Mouse (Mus musculus) neural tube, embryonic 11.5 days (tissue): ENCODE measurements around the gene Hpca. TPM values are rescaled to one million over a fixed set of nuclear protein-coding genes. Genes with fewer than 3 reads are reported as not detected.

ENCODE experiments used
- ATAC-seq: fragments of 200-750 bp; cut with Nextera tagmentation; 2 replicates; pipeline ENCODE4 v1.8.0; 2017; ENCODE audit warnings: moderate number of reproducible peaks, mild to moderate bottlenecking, moderate TSS enrichment, moderate library complexity; ENCODE audit not compliant: insufficient read depth, low FRiP score, low TSS enrichment
- DNase-seq: peaks from one replicate; pipeline ENCODE4 v3.0.0-alpha.2; 2015; ENCODE audit warnings: low spot score
- H3K27ac ChIP-seq: fragments of 300-500 bp; sonication (generic); 2 replicates; pipeline ENCODE4 v1.5.1; 2014; ENCODE audit warnings: low read depth, mild to moderate bottlenecking, low read length
- H3K27me3 ChIP-seq: fragments of 300-500 bp; sonication (generic); 2 replicates; pipeline ENCODE4 v1.6.1; 2014; ENCODE audit warnings: mild to moderate bottlenecking, low read length, mixed read lengths; ENCODE audit not compliant: control insufficient read depth, insufficient read depth
- H3K36me3 ChIP-seq: fragments of 300-500 bp; sonication (generic); 2 replicates; pipeline ENCODE4 v1.6.1; 2014; ENCODE audit warnings: mild to moderate bottlenecking, low read length, moderate library complexity, mixed read lengths; ENCODE audit not compliant: control insufficient read depth, insufficient read depth
- H3K4me1 ChIP-seq: fragments of 300-500 bp; sonication (generic); 2 replicates; pipeline ENCODE4 v1.6.1; 2014; ENCODE audit warnings: low read length, mixed read lengths; ENCODE audit not compliant: control insufficient read depth, insufficient read depth
- H3K4me2 ChIP-seq: fragments of 300-500 bp; sonication (generic); 2 replicates; pipeline ENCODE4 v1.6.1; 2014; ENCODE audit warnings: low read depth, mild to moderate bottlenecking, moderate library complexity
- H3K4me3 ChIP-seq: fragments of 300-500 bp; sonication (generic); 2 replicates; pipeline ENCODE4 v1.5.1; 2014; ENCODE audit warnings: low read depth, low read length
- H3K9ac ChIP-seq: fragments of 300-500 bp; sonication (generic); 2 replicates; pipeline ENCODE4 v1.6.1; 2014; ENCODE audit warnings: mild to moderate bottlenecking, low read length
- H3K9me3 ChIP-seq: fragments of 300-500 bp; sonication (generic); 2 replicates; pipeline ENCODE4 v1.6.1; 2016; ENCODE audit warnings: low read length; ENCODE audit not compliant: control insufficient read depth
- WGBS: fragments of 180-500 bp; shearing (Covaris S2); extraction: QIAGEN DNeasy Blood & Tissue Kit; methylation state at CpG from one replicate; pipeline ENCODE4 v1.1.7; 2014; 5-methylcytosine and 5-hydroxymethylcytosine counted together
- polyA plus RNA-seq: library from polyadenylated mRNA; unstranded; fragments of >200 nt; fragmentation: Nextera tagmentation; extraction: Ambion mirVana; gene quantifications from 2 replicates; pipeline ENCODE4 v1.2.1, GENCODE M21; 2014

Hpca gene
- polyA plus RNA-seq, 1 experiment from 2014 or later: 8.9 TPM

- H3K36me3 ChIP-seq: peaks cover 12% of the 10 kb centered on the region
- no peak for ATAC-seq
- H3K4me3 ChIP-seq: no peak overlapping the region
- no peaks in the 10 kb centered on the region for H3K4me1 ChIP-seq
- H3K27me3 ChIP-seq: no peaks in the 10 kb centered on the region
- no peaks in the 10 kb centered on the region for H3K9me3 ChIP-seq
- no peak for DNase-seq
- no peak overlapping the region for H3K9ac ChIP-seq
- H3K4me2 ChIP-seq: no peak overlapping the region
- H3K27ac ChIP-seq: no peak overlapping the region
- WGBS: 70% methylated on average over 3 of the region's 3 CpGs
Measured at GRCm38 (mm10) chr4:129081939-129082338, 39.9 kb downstream of the Hpca start.

- Histone ChIP-seq H3K27me3 (no peaks in the 10 kb centered on the region), H3K9ac (no peak overlapping the region), H3K4me2 (no peak overlapping the region), H3K4me3 (no peak overlapping the region), H3K27ac (no peak overlapping the region), H3K4me1 (no peaks in the 10 kb centered on the region), H3K36me3 (peaks cover 12% of the 10 kb centered on the region), H3K9me3 (no peaks in the 10 kb centered on the region)
- ATAC-seq (no peak), DNase-seq (no peak)
- WGBS: 71% methylated on average over 6 of the region's 6 CpGs
Measured at GRCm38 (mm10) chr4:129081512-129081911, 40.3 kb downstream of the Hpca start.

- Histone ChIP-seq H3K9me3 (no peaks in the 10 kb centered on the region), H3K4me1 (no peaks in the 10 kb centered on the region), H3K27ac (no peak overlapping the region), H3K36me3 (peaks cover 12% of the 10 kb centered on the region), H3K4me3 (no peak overlapping the region), H3K9ac (no peak overlapping the region), H3K4me2 (no peak overlapping the region), H3K27me3 (no peaks in the 10 kb centered on the region)
- no peak for ATAC-seq
- DNase-seq: no peak
- WGBS: 87% methylated on average over 7 of the region's 7 CpGs
Measured at GRCm38 (mm10) chr4:129081041-129081440, 40.8 kb downstream of the Hpca start.

- WGBS: 95% methylated on average over 9 of the region's 9 CpGs
- no peaks in the 10 kb centered on the region for H3K27me3 ChIP-seq
- H3K9ac ChIP-seq: no peak overlapping the region
- no peak overlapping the region for H3K27ac ChIP-seq
- no peaks in the 10 kb centered on the region for H3K4me1 ChIP-seq
- no peaks in the 10 kb centered on the region for H3K9me3 ChIP-seq
- peaks cover 12% of the 10 kb centered on the region for H3K36me3 ChIP-seq
- DNase-seq: no peak
- H3K4me2 ChIP-seq: no peak overlapping the region
- no peak overlapping the region for H3K4me3 ChIP-seq
- ATAC-seq: no peak
Measured at GRCm38 (mm10) chr4:129079126-129079525, 42.7 kb downstream of the Hpca start.

GRCm38 (mm10) chr4:129068848-129069247 lies 53.0 kb downstream of the Hpca start:
- DNase-seq (no peak), ATAC-seq (no peak)
- H3K9ac ChIP-seq: no peak overlapping the region
- WGBS: 94% methylated on average over 4 of the region's 4 CpGs
- H3K4me3 ChIP-seq: no peak overlapping the region
- no peaks in the 10 kb centered on the region for H3K9me3 ChIP-seq
- H3K27ac ChIP-seq: no peak overlapping the region
- no peak overlapping the region for H3K4me2 ChIP-seq
- no peaks in the 10 kb centered on the region for H3K36me3 ChIP-seq
- H3K4me1 ChIP-seq: no peaks in the 10 kb centered on the region
- no peaks in the 10 kb centered on the region for H3K27me3 ChIP-seq

GRCm38 (mm10) chr4:129067638-129068415 lies 54.0 kb downstream of the Hpca start:
- Histone ChIP-seq H3K4me2 (no peak overlapping the region), H3K4me1 (no peaks in the 10 kb centered on the region), H3K9ac (no peak overlapping the region), H3K27me3 (no peaks in the 10 kb centered on the region), H3K4me3 (no peak overlapping the region), H3K27ac (no peak overlapping the region), H3K36me3 (no peaks in the 10 kb centered on the region), H3K9me3 (no peaks in the 10 kb centered on the region)
- WGBS: 89% methylated on average over 5 of the region's 5 CpGs
- DNase-seq (no peak), ATAC-seq (no peak)

GRCm38 (mm10) chr4:129065688-129066236 lies 56.1 kb downstream of the Hpca start:
- no peak overlapping the region for H3K4me3 ChIP-seq
- no peaks in the 10 kb centered on the region for H3K27me3 ChIP-seq
- DNase-seq: no peak
- no peak for ATAC-seq
- no peaks in the 10 kb centered on the region for H3K36me3 ChIP-seq
- no peaks in the 10 kb centered on the region for H3K9me3 ChIP-seq
- H3K4me2 ChIP-seq: no peak overlapping the region
- no peak overlapping the region for H3K27ac ChIP-seq
- H3K4me1 ChIP-seq: no peaks in the 10 kb centered on the region
- H3K9ac ChIP-seq: no peak overlapping the region

GRCm38 (mm10) chr4:129062281-129063075 lies 59.4 kb downstream of the Hpca start:
- Histone ChIP-seq H3K4me1 (peaks cover 9% of the 10 kb centered on the region; the same call in 1 of the 2 replicates), H3K9ac (no peak overlapping the region), H3K4me3 (no peak overlapping the region), H3K36me3 (no peaks in the 10 kb centered on the region), H3K4me2 (no peak overlapping the region), H3K27ac (no peak overlapping the region), H3K9me3 (no peaks in the 10 kb centered on the region), H3K27me3 (no peaks in the 10 kb centered on the region)
- whole genome bisulfite sequencing: 83% methylated on average over 3 of the region's 3 CpGs
- ATAC-seq (no peak), DNase-seq (no peak)
